Mouse (Mus musculus) forebrain, embryonic 16.5 days (tissue): ENCODE results near the gene Mpp1. TPM values are rescaled to one million over a fixed set of nuclear protein-coding genes. Genes with fewer than 3 reads are reported as not detected.

Experiments used
- ATAC-seq: fragments of 200-750 bp; cut with Nextera tagmentation; 2 replicates; pipeline ENCODE4 v1.8.0; 2017; ENCODE audit warnings: mild to moderate bottlenecking, moderate library complexity
- H3K27ac ChIP-seq: fragments of 300-500 bp; sonication (generic); 2 replicates; pipeline ENCODE4 v1.5.1; 2014; ENCODE audit warnings: low read length, control low read depth
- H3K27me3 ChIP-seq: fragments of 300-500 bp; sonication (generic); replicated peaks from 2 replicates; pipeline ENCODE4 v1.6.1; 2014; ENCODE audit warnings: low read length; ENCODE audit not compliant: control insufficient read depth, insufficient read depth
- H3K36me3 ChIP-seq: fragments of 300-500 bp; sonication (generic); 2 replicates; pipeline ENCODE4 v1.6.1; 2014; ENCODE audit not compliant: control insufficient read depth, insufficient read depth
- H3K4me1 ChIP-seq: fragments of 300-500 bp; sonication (generic); replicated peaks from 2 replicates; pipeline ENCODE4 v1.6.1; 2014; ENCODE audit warnings: low read length; ENCODE audit not compliant: control insufficient read depth, insufficient read depth
- H3K4me2 ChIP-seq: fragments of 300-500 bp; sonication (generic); 2 replicates; pipeline ENCODE4 v1.6.1; 2014; ENCODE audit warnings: mild to moderate bottlenecking, low read length, control low read depth
- H3K4me3 ChIP-seq: fragments of 300-500 bp; sonication (generic); replicated peaks from 2 replicates; pipeline ENCODE4 v1.5.1; 2014; ENCODE audit warnings: mild to moderate bottlenecking, low read length, control low read depth
- H3K9ac ChIP-seq: fragments of 300-500 bp; sonication (generic); replicated peaks from 2 replicates; pipeline ENCODE4 v1.6.1; 2014; ENCODE audit warnings: low read depth, low read length, control low read depth
- H3K9me3 ChIP-seq: fragments of 300-500 bp; sonication (generic); 2 replicates; pipeline ENCODE4 v1.6.1; 2016; ENCODE audit warnings: low read length; ENCODE audit not compliant: control insufficient read depth
- WGBS: fragments of 180-500 bp; shearing (Covaris S2); extraction: QIAGEN DNeasy Blood & Tissue Kit; methylation state at CpG from one replicate; pipeline ENCODE4 v1.1.7; 2014; 5-methylcytosine and 5-hydroxymethylcytosine counted together
- polyA plus RNA-seq: library from polyadenylated mRNA; unstranded; fragments of >200 nt; fragmentation: Nextera tagmentation; extraction: Ambion mirVana; gene quantifications from 2 replicates; pipeline ENCODE4 v1.2.1, GENCODE M21; 2015

Mpp1 gene
- polyA plus RNA-seq, 1 experiment from 2014 or later: 17.1 TPM

GRCm38 (mm10) chrX:75095369-75096162 lies 35.2 kb downstream of the Mpp1 start, which contains the start of gene Dkc1:
Dkc1 (plus strand) TSS chrX:75095854.
- 15% methylated on average over 28 of the region's 29 CpGs for WGBS

GRCm38 (mm10) chrX:75085654-75086053 lies 45.2 kb downstream of the Mpp1 start:
- H3K27ac ChIP-seq: no peak overlapping the region
- H3K4me2 ChIP-seq: no peak overlapping the region
- no peak for ATAC-seq
- no peak overlapping the region for H3K9ac ChIP-seq
- no peaks in the 10 kb centered on the region for H3K9me3 ChIP-seq
- H3K27me3 ChIP-seq: no peaks in the 10 kb centered on the region
- H3K4me3 ChIP-seq: no peak overlapping the region
- 18% methylated on average over 1 of the region's 1 CpGs for WGBS
- H3K4me1 ChIP-seq: no peaks in the 10 kb centered on the region
- H3K36me3 ChIP-seq: no peaks in the 10 kb centered on the region

More at GRCm38 (mm10) chrX:75095369-75096162, 35.2 kb downstream of the Mpp1 start, which contains the start of gene Dkc1:
- peak within 1 kb of the TSS; percentile 61 for H3K9ac ChIP-seq
- no peaks in the 10 kb centered on the region for H3K9me3 ChIP-seq
- peak within 1 kb of the TSS; percentile 66 for H3K4me2 ChIP-seq
- peak; percentile 98 for ATAC-seq
- H3K4me1 ChIP-seq: 0 out of 2 replicates have a peak, but pooled peaks cover 5% of the 10 kb centered on the region
- H3K4me3 ChIP-seq: peak within 1 kb of the TSS; percentile 57
- H3K27ac ChIP-seq: peak within 1 kb of the TSS; percentile 69
- no peaks in the 10 kb centered on the region for H3K27me3 ChIP-seq
- no peaks in the 10 kb centered on the region for H3K36me3 ChIP-seq

- peak within 1 kb of the TSS; percentile 5; the same call in 1 of the 2 replicates for H3K27ac ChIP-seq
- peak within 1 kb of the TSS; percentile 50 for H3K9ac ChIP-seq
- ATAC-seq: peak; percentile 94
- no peaks in the 10 kb centered on the region for H3K36me3 ChIP-seq
- H3K4me3 ChIP-seq: peak within 1 kb of the TSS; percentile 52
- H3K9me3 ChIP-seq: no peaks in the 10 kb centered on the region
- 13% methylated on average over 8 of the region's 17 CpGs for WGBS
- no peaks in the 10 kb centered on the region for H3K4me1 ChIP-seq
- peak within 1 kb of the TSS; percentile 57 for H3K4me2 ChIP-seq
- H3K27me3 ChIP-seq: no peaks in the 10 kb centered on the region
Observed at GRCm38 (mm10) chrX:75084774-75085508, 45.9 kb downstream of the Mpp1 start, which contains the start of gene Gab3. Gab3 (minus strand) TSS chrX:75085458.

- Histone ChIP-seq H3K4me3 (peak overlapping the region; percentile 52), H3K27me3 (no peaks in the 10 kb centered on the region), H3K4me1 (no peaks in the 10 kb centered on the region), H3K4me2 (peak overlapping the region; percentile 57), H3K9me3 (no peaks in the 10 kb centered on the region), H3K27ac (peak overlapping the region; percentile 5; the same call in 1 of the 2 replicates), H3K9ac (peak overlapping the region; percentile 50), H3K36me3 (no peaks in the 10 kb centered on the region)
- ATAC-seq: peak; percentile 87
- WGBS: 23% methylated on average over 26 of the region's 26 CpGs
Observed at GRCm38 (mm10) chrX:75083982-75084773, 46.6 kb downstream of the Mpp1 start.

GRCm38 (mm10) chrX:75082351-75082750 lies 48.5 kb downstream of the Mpp1 start:
- H3K36me3 ChIP-seq: no peaks in the 10 kb centered on the region
- no peak overlapping the region for H3K4me3 ChIP-seq
- 61% methylated on average over 2 of the region's 2 CpGs for WGBS
- no peaks in the 10 kb centered on the region for H3K4me1 ChIP-seq
- no peak for ATAC-seq
- H3K27me3 ChIP-seq: no peaks in the 10 kb centered on the region
- no peak overlapping the region for H3K27ac ChIP-seq
- no peak overlapping the region for H3K4me2 ChIP-seq
- no peaks in the 10 kb centered on the region for H3K9me3 ChIP-seq
- H3K9ac ChIP-seq: no peak overlapping the region

Other genes starting within 250 kb of the Mpp1 start
- gene Gab3, start 45.6 kb downstream of the Mpp1 start, polyA plus RNA-seq: 1.5 and 1.6 TPM in 2 replicates
- 74.7 and 76.5 TPM in 2 replicates for gene Dkc1, start 35.2 kb downstream of the Mpp1 start, polyA plus RNA-seq
- gene Smim9, start 32.8 kb upstream of the Mpp1 start, polyA plus RNA-seq: not detected in 2 replicates